Mouse (Mus musculus): Measurements from ENCODE around the gene Col4a3bp.

GRCm38 (mm10) chr13:96687261-96687660 lies 144.8 kb downstream of the Col4a3bp start:
- TF ChIP-seq CTCF (IDR thresholded peaks at IDR 0.05; ENCODE audit: control insufficient read depth, insufficient read depth, low read length) (no peak), POLR2A (IDR thresholded peaks at IDR 0.05; ENCODE audit: borderline replicate concordance, control insufficient read depth, low read depth, low read length) (no peak)

Data from bone marrow, adult 2 months (tissue).